Mouse (Mus musculus) limb, embryonic 12.5 days (tissue): Measurements from ENCODE around the gene Minar1. TPM values are rescaled to one million over a fixed set of nuclear protein-coding genes. Genes with fewer than 3 reads are reported as not detected.

Experiments used
- ATAC-seq: fragments of 200-750 bp; cut with Nextera tagmentation; 2 replicates; pipeline ENCODE4 v1.8.0; 2017; ENCODE audit warnings: low read depth, moderate TSS enrichment; ENCODE audit not compliant: insufficient number of reproducible peaks, insufficient read depth, low FRiP score, low TSS enrichment
- H3K27ac ChIP-seq: fragments of 300-500 bp; sonication (generic); 2 replicates; pipeline ENCODE4 v1.5.1; 2016; ENCODE audit warnings: mild to moderate bottlenecking, moderate library complexity
- H3K27me3 ChIP-seq: fragments of 300-500 bp; sonication (generic); 2 replicates; pipeline ENCODE4 v1.6.1; 2016; ENCODE audit warnings: mild to moderate bottlenecking, moderate library complexity
- H3K36me3 ChIP-seq: fragments of 300-500 bp; sonication (generic); 2 replicates; pipeline ENCODE4 v1.6.1; 2016; ENCODE audit warnings: mild to moderate bottlenecking, moderate library complexity
- H3K4me1 ChIP-seq: fragments of 300-500 bp; sonication (generic); replicated peaks from 2 replicates; pipeline ENCODE4 v1.6.1; 2016
- H3K4me2 ChIP-seq: fragments of 300-500 bp; sonication (generic); 2 replicates; pipeline ENCODE4 v1.6.1; 2016; ENCODE audit warnings: mild to moderate bottlenecking, moderate library complexity
- H3K4me3 ChIP-seq: fragments of 300-500 bp; sonication (generic); replicated peaks from 2 replicates; pipeline ENCODE4 v1.5.1; 2016; ENCODE audit warnings: mild to moderate bottlenecking
- H3K9ac ChIP-seq: fragments of 300-500 bp; sonication (generic); replicated peaks from 2 replicates; pipeline ENCODE4 v1.6.1; 2016; ENCODE audit warnings: mild to moderate bottlenecking, moderate library complexity
- H3K9me3 ChIP-seq: fragments of 300-500 bp; sonication (generic); 2 replicates; pipeline ENCODE4 v1.6.1; 2016; ENCODE audit warnings: mild to moderate bottlenecking, moderate library complexity
- WGBS: fragments of 180-500 bp; shearing (Covaris S2); methylation state at CpG from one replicate; pipeline ENCODE4 v1.1.7; 2016; 5-methylcytosine and 5-hydroxymethylcytosine counted together
- polyA plus RNA-seq: library from polyadenylated mRNA; unstranded; fragments of >200 nt; fragmentation: Nextera tagmentation; extraction: Ambion mirVana; gene quantifications from 2 replicates; pipeline ENCODE4 v1.2.1, GENCODE M21; 2016

Gene Minar1
- polyA plus RNA-seq, result 0.35 and 0.39 TPM in 2 replicates

DNA sequence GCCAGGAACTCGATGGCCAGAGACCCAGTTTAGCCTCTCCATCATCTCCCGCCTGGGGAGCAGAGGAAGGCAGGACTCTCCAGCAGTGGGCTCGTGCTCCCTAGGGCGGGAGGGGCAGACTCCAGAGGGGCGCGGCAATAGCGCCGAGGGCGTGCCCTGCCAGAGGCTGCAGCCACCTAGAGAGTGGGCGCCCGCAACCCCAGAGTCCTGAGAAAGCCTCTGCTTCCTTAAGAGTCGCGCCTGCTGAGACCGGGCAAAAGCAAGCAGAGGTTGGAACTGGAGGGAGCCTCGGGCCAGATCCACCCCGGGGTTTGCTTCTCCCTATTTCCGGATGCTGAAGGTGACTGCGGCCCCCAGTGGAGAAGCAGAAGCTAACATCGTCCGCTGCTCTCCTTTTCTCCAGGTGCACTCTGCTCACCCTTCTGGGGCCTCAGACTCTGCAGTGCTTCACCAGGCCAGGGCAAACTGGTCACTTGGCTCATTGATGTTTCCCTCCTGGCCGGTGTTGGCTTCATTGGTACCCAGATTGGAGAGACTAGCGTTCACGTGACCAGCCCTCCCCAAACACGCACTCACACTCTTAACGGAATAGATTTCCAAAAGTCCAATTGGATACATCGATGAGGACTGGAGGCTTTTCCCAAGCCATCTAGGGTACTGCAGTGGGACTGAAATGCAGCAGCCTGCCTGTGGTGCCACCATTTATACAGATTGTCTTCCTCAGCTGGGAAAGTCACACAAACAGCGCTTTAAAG lies at the start of gene Minar1:
Gene Minar1 (minus strand): TSS at position 120 of the 755 bp plus-strand sequence.
- Histone ChIP-seq H3K27ac (no peak within 1 kb of the TSS), H3K9me3 (no peaks in the 10 kb centered on the region), H3K27me3 (peaks cover 51% of the 10 kb centered on the region), H3K36me3 (no peaks in the 10 kb centered on the region), H3K9ac (peak within 1 kb of the TSS; percentile 54), H3K4me1 (peaks cover 18% of the 10 kb centered on the region), H3K4me3 (peak within 1 kb of the TSS; percentile 50), H3K4me2 (peak within 1 kb of the TSS; percentile 97)
- WGBS, result under 1% methylated on average over 27 of the region's 27 CpGs
- peak; percentile 75 for ATAC-seq

DNA sequence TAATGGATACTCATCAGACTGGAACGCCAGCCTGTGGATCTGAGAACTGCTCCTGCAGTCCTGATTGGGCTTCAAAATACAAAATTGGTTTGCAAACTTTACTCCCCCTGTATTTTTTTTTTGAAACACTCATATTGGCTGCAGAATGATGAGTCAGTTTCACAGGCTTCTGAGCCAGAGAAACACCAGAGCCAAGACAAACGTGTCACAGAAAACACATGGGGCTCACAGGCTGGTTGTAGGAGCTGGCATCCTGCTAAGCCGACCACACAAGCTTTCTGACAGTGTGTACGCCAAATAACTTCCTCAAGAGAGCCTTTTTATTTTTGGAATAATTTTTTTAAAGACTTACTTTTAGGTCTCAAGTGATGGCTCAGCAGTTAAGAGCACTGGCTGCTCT lies 47.0 kb upstream of the Minar1 start:
- no peak overlapping the region for H3K4me3 ChIP-seq
- no peaks in the 10 kb centered on the region for H3K4me1 ChIP-seq
- H3K9ac ChIP-seq, result no peak overlapping the region
- WGBS, result 87% methylated on average over 4 of the region's 4 CpGs
- no peaks in the 10 kb centered on the region for H3K36me3 ChIP-seq
- no peak overlapping the region for H3K4me2 ChIP-seq
- no peaks in the 10 kb centered on the region for H3K9me3 ChIP-seq
- H3K27ac ChIP-seq, result no peak overlapping the region
- H3K27me3 ChIP-seq, result no peaks in the 10 kb centered on the region
- no peak for ATAC-seq

DNA sequence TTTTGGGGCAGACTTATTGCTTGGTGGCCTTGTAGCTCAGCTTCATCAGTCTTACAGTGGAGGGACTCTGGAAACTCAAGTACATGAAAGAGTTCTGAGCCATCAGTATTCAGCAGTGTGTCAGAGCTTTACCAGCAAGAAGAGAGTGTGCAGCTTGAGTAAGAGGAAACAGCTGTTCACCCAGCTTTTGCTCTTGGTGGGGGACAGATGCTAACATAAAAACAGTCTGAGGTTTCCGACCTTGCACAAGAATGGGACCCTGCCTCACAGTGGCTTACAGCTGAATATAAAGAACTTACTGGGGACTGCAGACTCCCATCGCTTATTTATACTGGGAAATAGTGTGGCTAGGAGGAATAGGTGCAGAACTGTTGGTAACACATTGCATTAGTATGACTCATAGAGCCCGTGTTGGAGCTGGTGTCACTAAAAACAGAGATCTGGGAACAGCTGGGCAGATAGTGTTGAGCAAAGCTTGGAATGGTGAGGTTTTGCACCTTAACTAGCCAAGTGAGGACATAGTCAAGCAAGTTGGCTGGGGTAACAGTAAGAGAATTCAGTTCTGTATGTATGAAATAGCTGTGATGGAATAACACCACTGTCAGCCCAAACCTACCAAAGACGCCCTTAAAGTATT lies 44.5 kb upstream of the Minar1 start:
- H3K27ac ChIP-seq, result no peak overlapping the region
- WGBS, result 76% methylated on average over 4 of the region's 4 CpGs
- no peak overlapping the region for H3K9ac ChIP-seq
- no peaks in the 10 kb centered on the region for H3K9me3 ChIP-seq
- no peaks in the 10 kb centered on the region for H3K4me1 ChIP-seq
- H3K4me3 ChIP-seq, result no peak overlapping the region
- peak; percentile 20; the same call in 1 of the 2 replicates for ATAC-seq
- H3K4me2 ChIP-seq, result no peak overlapping the region
- no peaks in the 10 kb centered on the region for H3K36me3 ChIP-seq
- no peaks in the 10 kb centered on the region for H3K27me3 ChIP-seq

DNA sequence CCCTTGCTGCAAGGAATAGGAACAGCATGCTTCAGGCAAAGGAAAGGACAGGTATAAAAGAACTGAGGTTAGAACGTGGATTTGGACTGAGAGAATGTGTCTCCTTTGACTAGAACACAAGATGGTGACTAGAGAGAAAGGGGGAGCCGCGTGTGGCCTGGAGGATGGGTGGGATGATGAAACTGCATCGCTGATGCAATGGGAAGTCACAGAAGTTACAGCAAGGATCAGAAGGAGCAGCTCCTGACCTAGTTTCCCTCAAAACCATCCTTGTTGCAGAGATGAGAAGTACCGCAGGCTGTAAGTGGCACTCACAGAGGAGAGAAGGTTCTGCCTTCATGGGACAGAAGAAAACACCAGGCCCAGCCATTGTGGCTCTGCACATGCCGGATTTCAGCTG lies 28.0 kb upstream of the Minar1 start:
- Histone ChIP-seq H3K27ac (no peak overlapping the region), H3K27me3 (no peaks in the 10 kb centered on the region), H3K4me2 (no peak overlapping the region), H3K36me3 (no peaks in the 10 kb centered on the region), H3K9me3 (no peaks in the 10 kb centered on the region), H3K9ac (no peak overlapping the region), H3K4me3 (no peak overlapping the region), H3K4me1 (no peaks in the 10 kb centered on the region)
- WGBS, result 77% methylated on average over 6 of the region's 6 CpGs
- ATAC-seq, result no peak

DNA sequence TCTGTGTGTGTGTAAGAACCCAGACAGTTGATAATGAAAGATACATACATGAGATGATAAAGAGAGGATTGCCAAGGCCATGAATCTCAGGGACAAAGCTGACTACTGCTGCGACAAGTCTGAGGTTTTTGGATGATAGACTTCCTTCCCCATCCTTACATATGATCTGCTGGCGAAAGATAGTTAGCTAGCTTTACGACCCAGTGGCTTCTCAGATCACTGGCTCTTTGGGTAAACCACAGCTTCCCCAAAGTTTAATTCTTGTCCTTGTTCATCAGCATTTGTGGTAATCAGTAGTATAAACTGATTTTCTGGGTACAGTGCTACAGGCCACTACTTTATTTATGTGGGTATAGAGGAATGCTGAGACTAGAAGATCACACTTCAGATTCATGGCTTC lies 14.5 kb upstream of the Minar1 start:
- no peaks in the 10 kb centered on the region for H3K27me3 ChIP-seq
- no peak overlapping the region for H3K4me2 ChIP-seq
- ATAC-seq, result no peak

DNA sequence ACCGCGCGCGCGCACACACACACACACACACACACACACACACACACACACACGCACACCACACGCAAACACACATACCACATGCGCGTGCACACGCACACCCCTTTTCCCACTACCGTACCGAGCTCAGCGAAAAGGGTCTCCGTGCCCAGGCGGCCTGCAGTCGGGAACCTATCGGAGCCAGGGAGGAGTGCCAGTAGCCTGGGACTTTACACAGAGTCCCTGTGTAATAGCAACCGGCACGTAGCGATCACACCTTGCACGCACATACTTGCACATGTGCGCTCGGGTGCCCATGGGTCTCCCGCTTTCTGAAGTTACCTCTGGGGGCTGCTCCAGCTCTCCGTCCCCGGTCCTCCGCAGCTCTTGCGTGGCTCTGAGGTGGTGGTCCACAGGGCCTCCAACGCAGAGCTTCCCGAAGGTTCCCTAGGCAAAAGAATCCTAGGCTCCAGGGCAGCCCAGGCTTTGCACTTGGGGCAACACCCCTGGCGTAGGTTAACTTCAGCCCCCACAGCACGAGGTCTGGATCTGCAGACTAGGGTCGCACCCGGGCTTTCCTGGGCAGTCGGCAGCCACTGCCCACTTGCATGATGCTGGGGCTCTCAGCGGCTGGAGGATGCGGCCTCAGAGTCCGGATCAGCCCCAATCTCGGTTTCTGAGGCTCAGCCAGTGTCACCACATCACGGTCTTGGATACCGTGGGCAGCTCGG lies 474 bp downstream of the Minar1 start:
- peak overlapping the region; percentile 97 for H3K4me2 ChIP-seq
- no peaks in the 10 kb centered on the region for H3K9me3 ChIP-seq
- H3K4me1 ChIP-seq, result peaks cover 18% of the 10 kb centered on the region
- H3K27me3 ChIP-seq, result peaks cover 51% of the 10 kb centered on the region
- no peak overlapping the region for H3K27ac ChIP-seq
- peak overlapping the region; percentile 50 for H3K4me3 ChIP-seq
- ATAC-seq, result peak; percentile 27
- no peaks in the 10 kb centered on the region for H3K36me3 ChIP-seq
- 2% methylated on average over 42 of the region's 42 CpGs for WGBS
- H3K9ac ChIP-seq, result peak overlapping the region; percentile 54

More for the DNA sequence above, 14.5 kb upstream of the Minar1 start:
- 87% methylated on average over 3 of the region's 3 CpGs for WGBS
- Histone ChIP-seq H3K9ac (no peak overlapping the region), H3K4me1 (peaks cover 7% of the 10 kb centered on the region; the same call in 1 of the 2 replicates), H3K4me3 (no peak overlapping the region), H3K9me3 (no peaks in the 10 kb centered on the region), H3K36me3 (no peaks in the 10 kb centered on the region), H3K27ac (no peak overlapping the region)

DNA sequence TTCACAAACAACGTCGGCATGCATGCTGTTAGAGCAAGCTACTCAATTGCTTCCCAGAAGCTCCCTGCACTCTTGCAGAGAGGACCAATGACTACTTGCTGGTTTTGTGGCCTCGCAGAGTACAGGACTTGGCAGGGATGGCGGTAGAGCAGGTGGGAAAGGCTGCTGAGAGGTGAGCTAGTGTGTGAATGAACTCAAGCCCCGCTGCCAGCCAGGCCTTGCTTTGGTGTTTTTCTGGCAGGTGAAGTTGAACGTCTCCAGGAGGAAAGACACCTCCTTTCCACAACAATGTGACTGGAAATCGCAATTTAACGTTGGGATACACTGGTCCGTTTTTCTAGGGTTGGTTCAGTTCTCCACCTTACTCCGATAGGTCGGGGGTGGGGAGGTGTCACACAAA lies 1.2 kb downstream of the Minar1 start:
- Histone ChIP-seq H3K4me1 (peaks cover 18% of the 10 kb centered on the region), H3K4me2 (peak overlapping the region; percentile 97), H3K27me3 (peaks cover 51% of the 10 kb centered on the region), H3K9me3 (no peaks in the 10 kb centered on the region), H3K36me3 (no peaks in the 10 kb centered on the region), H3K9ac (no peak overlapping the region), H3K27ac (no peak overlapping the region), H3K4me3 (peak overlapping the region; percentile 50)
- ATAC-seq, result no peak
- 4% methylated on average over 11 of the region's 11 CpGs for WGBS

DNA sequence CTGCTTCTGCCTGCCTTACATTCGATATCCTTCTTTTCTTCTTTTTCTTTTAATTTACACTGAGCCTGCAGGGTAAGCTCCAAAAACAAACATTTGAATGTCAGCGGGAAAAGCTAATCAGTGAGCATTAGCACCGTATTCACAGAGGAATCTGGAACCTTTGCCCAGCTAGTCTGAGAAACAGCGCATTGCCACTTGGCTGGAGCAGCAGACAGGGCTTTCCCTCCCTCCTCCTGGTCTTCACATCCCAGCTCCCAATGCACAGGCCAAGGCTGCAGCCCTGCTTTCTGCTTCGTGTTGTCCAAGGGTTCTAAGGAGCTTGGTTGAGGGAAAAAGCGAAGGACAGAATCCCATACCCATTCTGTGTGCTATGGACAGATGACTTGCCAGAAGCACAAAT lies 2.6 kb downstream of the Minar1 start:
- Histone ChIP-seq H3K4me2 (no peak overlapping the region), H3K4me1 (peaks cover 18% of the 10 kb centered on the region), H3K4me3 (no peak overlapping the region), H3K9ac (no peak overlapping the region), H3K9me3 (no peaks in the 10 kb centered on the region), H3K27ac (no peak overlapping the region), H3K36me3 (no peaks in the 10 kb centered on the region), H3K27me3 (peaks cover 51% of the 10 kb centered on the region)
- ATAC-seq, result no peak
- 23% methylated on average over 6 of the region's 6 CpGs for WGBS

DNA sequence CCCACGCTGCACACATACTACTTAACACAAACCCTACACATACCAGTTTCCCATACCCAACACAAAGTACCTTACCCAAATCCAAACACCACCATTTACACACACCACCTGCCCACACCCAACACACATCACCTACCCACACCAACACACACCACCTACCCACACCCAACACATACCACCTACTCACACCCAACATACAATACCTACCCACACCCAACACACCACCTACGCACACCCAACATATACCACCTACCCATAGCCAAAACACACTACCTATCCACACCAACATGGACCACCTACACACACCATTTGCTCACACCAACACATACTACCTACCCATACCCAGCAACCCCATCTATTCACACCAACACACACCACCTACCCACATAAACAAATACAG lies 6.0 kb downstream of the Minar1 start:
- H3K4me1 ChIP-seq, result peaks cover 12% of the 10 kb centered on the region
- H3K9me3 ChIP-seq, result no peaks in the 10 kb centered on the region
- H3K36me3 ChIP-seq, result no peaks in the 10 kb centered on the region
- no peak; the same call in 1 of the 2 replicates for ATAC-seq
- H3K4me2 ChIP-seq, result no peak overlapping the region
- H3K27ac ChIP-seq, result no peak overlapping the region
- no peak overlapping the region for H3K9ac ChIP-seq
- H3K27me3 ChIP-seq, result peaks cover 20% of the 10 kb centered on the region
- 93% methylated on average over 2 of the region's 2 CpGs for WGBS
- no peak overlapping the region for H3K4me3 ChIP-seq

DNA sequence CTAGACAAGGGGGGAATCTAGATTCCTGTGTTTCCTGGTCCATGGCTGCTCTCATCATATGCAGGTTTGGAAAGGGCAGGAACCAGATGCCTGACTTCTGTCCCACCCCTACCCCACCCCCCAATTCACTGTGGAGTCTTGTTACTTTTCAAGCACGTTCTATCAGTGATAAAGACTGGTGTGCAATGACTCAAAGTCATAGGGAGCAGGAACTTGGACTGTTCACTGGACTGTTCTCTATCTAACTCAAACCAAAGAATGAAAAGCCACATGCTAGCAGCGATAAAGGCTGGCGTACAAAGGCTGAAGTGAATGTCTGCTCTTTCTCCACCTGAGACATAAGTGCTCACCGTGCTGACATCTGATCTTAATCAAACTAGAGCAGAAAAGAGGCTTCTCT lies 12.3 kb downstream of the Minar1 start:
- H3K27ac ChIP-seq, result no peak overlapping the region
- no peaks in the 10 kb centered on the region for H3K27me3 ChIP-seq
- ATAC-seq, result no peak
- H3K9me3 ChIP-seq, result no peaks in the 10 kb centered on the region
- peaks cover 13% of the 10 kb centered on the region; the same call in 1 of the 2 replicates for H3K4me1 ChIP-seq
- no peak overlapping the region for H3K9ac ChIP-seq
- 24% methylated on average over 4 of the region's 4 CpGs for WGBS
- H3K4me2 ChIP-seq, result no peak overlapping the region
- no peak overlapping the region for H3K4me3 ChIP-seq
- no peaks in the 10 kb centered on the region for H3K36me3 ChIP-seq

DNA sequence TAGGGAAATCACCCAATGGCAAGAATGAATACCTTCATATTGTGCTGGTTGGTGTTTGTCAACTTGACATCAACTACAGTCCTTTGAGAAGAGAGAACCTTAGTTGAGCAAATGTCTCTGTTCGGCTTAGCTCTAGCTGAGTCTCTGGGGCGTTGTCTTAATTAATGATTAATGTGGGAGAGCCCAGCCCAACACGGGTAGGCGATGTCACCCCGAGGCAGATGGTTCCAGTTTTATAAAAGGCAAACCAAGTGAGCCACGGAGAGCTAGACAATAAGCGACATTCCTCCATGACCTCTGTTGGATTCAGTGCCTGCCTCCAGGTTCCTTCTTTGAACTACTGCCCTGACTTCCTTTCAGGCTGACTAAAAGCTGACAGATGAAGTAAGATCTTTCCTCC lies 15.6 kb downstream of the Minar1 start:
- no peak for ATAC-seq

More for the DNA sequence above, 15.6 kb downstream of the Minar1 start:
- WGBS, result 78% methylated on average over 7 of the region's 7 CpGs
- Histone ChIP-seq H3K27ac (no peak overlapping the region), H3K27me3 (no peaks in the 10 kb centered on the region), H3K9me3 (no peaks in the 10 kb centered on the region), H3K4me1 (peaks cover 9% of the 10 kb centered on the region; the same call in 1 of the 2 replicates), H3K36me3 (no peaks in the 10 kb centered on the region), H3K4me3 (no peak overlapping the region), H3K4me2 (no peak overlapping the region), H3K9ac (no peak overlapping the region)
